Mouse (Mus musculus) right cerebral cortex, postnatal 25 days (tissue): ENCODE measurements around the gene Rdh1.

Source experiments
- DNase-seq: peaks from one replicate; pipeline ENCODE4 v3.0.0; 2022

The Rdh1 gene

GRCm38 (mm10) chr10:127759181-127760110, at the start of gene Rdh1, which contains the start of gene Rdh16f1:
Rdh1 (plus strand) TSS chr10:127759721.
Rdh16f1 (plus strand) TSS chr10:127759787.
- DNase-seq: no peak

DNA sequence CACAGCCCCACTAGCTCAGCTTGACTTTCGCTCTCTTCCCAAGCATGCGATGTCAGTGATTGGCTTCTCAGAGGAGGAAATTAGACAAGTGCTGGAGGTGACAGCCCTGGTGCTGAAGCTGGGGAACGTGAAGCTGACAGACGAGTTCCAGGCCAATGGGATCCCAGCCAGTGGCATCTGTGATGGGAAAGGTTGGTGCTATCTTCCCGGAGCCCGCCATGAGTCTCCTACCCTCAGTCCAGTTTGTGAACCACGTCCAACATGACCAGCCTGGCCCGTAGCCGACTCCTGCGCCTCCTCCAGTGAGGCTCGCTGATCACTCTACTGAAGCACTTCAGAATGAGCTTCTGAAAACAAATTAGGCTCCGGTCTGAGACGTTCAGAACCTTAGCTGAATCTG, 49.2 kb upstream of the Rdh1 start:
- DNase-seq: no peak

DNA sequence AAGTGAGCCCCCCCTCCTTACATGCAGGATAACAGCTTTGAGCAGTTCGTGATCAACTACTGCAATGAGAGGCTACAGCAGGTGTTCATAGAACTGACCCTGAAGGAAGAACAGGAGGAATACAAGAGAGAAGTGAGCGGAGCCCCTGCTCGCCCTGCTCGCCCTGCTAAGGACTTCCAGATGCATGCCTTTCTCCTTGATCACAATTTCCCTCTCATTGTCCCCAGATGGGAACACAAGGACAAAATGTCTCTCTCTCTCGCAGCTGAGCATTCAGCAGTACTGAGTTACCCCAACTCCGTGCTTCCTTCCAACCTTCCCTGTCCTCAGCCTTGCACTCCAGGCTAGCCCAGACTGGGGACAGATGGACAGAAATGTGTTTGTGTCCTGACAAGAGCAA, 46.8 kb upstream of the Rdh1 start:
- no peak for DNase-seq

DNA sequence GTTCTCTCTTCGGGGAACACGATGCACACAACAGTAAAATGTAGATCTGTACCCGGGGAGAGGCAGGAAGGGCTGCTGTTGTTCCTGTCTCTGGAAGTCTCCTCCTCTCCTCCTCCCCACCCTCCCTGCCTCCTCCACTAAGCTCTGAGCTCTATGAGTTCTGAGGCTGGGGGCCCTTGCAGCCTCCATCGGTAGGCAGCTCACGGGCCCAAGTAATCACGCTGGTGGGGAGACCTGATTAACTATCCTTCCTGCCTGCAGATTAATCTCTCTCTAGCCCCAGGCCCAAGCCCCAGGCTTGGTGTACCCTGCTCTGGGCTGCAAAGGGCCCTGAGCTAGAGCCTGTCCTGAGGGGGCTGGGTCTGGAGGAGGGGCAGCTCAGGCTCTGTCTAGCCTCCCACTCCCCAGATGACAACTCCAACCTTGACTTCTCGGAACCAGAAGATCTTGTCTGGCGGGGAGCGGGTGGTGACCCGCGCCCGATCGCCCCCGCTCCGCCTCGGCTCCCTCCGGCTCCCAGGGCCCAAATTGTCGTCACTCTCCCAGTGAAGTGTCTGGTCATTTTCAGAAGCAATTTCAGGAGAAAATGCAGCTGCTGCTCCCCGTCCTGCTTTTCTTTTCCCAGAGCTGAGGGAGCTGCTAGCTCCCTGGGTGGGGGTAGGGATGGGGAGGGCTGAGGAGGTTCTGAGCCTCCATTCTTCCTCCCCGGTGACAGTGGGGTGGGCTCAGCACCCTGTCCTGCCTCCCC, 37.7 kb upstream of the Rdh1 start:
- no peak for DNase-seq

GRCm38 (mm10) chr10:127724178-127724577, 35.3 kb upstream of the Rdh1 start, which contains the start of gene Tac2:
Tac2 (plus strand) TSS chr10:127724478.
- DNase-seq: no peak

GRCm38 (mm10) chr10:127725136-127725535, 34.4 kb upstream of the Rdh1 start:
- no peak for DNase-seq

DNA sequence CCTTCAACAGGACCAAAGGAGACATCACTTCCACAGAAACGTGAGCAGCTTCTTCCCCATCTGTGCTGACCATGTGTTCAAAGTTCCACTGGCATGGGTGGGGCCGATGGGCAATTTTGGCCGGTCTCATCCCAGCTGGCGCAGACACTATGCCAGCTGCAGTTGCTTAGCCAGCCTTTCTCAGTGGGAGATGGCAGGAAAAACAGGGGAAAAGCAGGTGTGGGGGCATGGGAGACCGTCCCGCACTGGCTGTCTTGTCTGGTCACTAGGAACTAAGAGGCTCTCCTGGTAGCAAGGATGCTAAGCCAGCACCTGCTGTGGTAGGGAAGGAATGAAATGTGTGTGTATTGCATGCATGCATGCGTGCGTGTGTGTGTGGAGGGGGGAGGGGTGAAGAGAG, 31.1 kb upstream of the Rdh1 start:
- no peak for DNase-seq

DNA sequence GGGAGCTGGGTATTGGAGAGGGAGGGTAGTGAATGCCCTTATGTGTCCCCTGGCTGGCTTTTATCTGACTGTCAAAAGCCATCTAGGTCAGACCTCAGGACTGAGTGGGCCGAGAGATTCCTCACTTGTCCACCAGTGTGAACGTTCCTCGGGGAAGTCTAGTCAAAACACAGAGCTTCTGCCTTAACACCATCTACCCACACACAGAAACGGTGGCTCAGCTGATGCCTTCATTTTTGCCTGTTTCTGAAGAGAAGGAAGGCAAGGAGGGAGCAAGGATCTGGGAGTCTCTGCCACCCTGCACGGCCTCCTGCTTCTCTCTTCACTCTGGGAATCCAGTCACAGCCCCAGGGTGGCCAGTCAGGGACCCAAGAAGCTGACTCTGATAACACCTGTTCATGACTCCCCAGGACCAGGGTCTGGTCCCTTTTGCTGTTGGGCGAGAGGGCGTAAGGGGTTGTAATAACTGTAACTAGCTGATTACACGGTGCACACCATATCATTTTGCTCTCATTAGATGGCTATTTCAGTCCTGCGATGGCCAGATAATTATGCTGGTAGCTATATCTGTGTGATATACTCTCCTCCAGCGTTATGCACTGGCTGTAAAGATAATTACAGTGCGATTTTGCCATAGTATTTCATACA, 29.1 kb upstream of the Rdh1 start:
- no peak for DNase-seq

GRCm38 (mm10) chr10:127730933-127731310, 28.6 kb upstream of the Rdh1 start:
- DNase-seq: no peak

- DNase-seq: no peak
Measured at GRCm38 (mm10) chr10:127731397-127731796, 28.1 kb upstream of the Rdh1 start.

GRCm38 (mm10) chr10:127734434-127734833, 25.1 kb upstream of the Rdh1 start:
- no peak for DNase-seq

GRCm38 (mm10) chr10:127736266-127736665, 23.3 kb upstream of the Rdh1 start:
- no peak for DNase-seq

DNA sequence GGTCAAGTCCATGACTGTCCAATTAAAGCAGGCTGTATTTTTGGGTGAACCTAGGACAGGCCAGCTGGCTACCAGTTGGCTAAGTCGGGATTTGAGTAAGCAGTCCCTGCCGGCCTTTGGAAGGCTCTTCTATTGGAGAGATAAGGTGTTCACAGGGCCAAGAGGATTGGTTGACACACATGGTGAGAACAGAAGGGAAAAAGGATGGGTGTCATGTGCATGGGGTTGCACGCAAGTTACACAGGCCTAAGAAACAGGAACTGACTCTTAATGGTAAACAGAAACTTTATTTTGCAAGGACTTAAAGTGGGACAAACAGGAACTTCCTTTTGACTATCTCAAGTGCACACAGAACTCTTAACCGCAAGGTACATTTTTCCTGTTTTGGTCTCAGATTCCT, 22.6 kb upstream of the Rdh1 start:
- DNase-seq: no peak

GRCm38 (mm10) chr10:127737552-127737951, 22.0 kb upstream of the Rdh1 start:
- DNase-seq: no peak

GRCm38 (mm10) chr10:127738151-127738882, 21.2 kb upstream of the Rdh1 start:
- no peak for DNase-seq

DNA sequence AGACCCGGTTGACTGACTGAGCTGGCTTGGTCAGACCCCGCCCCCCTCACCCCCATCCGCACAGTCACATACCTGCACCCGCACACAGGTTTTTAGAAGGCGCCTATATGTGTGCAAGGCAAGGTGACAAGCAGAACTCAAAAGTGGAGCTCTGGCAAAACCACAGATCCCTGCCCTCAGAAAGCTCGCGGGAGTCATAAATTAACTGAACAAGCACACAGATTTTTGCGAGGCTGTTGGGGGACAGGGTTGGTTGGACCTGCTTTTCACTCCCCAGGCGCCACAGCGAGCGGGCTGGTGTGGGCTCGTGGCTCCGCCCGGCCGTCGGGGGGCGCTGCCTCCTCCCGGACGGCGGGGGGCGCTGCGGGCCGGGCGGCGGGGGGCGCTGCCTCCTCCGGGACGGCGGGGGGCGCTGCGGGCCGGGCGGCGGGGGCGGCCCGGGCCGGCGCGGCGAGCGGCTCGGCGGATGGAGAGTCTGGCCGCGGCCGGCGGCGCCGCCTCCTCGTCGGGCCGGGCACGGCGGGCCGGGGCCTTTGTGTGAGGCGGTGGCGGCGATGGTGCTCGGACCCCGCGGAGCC, 20.3 kb upstream of the Rdh1 start, which contains the start of gene Zbtb39:
Zbtb39 (plus strand) TSS at position 456 of the 578 bp plus-strand sequence.
- DNase-seq: peak; percentile 79

GRCm38 (mm10) chr10:127739661-127740161, 19.8 kb upstream of the Rdh1 start:
- DNase-seq: no peak

- no peak for DNase-seq
Measured at GRCm38 (mm10) chr10:127744661-127745060, 14.9 kb upstream of the Rdh1 start.

GRCm38 (mm10) chr10:127745886-127746285, 13.6 kb upstream of the Rdh1 start:
- no peak for DNase-seq

GRCm38 (mm10) chr10:127747254-127747653, 12.3 kb upstream of the Rdh1 start:
- DNase-seq: no peak

DNA sequence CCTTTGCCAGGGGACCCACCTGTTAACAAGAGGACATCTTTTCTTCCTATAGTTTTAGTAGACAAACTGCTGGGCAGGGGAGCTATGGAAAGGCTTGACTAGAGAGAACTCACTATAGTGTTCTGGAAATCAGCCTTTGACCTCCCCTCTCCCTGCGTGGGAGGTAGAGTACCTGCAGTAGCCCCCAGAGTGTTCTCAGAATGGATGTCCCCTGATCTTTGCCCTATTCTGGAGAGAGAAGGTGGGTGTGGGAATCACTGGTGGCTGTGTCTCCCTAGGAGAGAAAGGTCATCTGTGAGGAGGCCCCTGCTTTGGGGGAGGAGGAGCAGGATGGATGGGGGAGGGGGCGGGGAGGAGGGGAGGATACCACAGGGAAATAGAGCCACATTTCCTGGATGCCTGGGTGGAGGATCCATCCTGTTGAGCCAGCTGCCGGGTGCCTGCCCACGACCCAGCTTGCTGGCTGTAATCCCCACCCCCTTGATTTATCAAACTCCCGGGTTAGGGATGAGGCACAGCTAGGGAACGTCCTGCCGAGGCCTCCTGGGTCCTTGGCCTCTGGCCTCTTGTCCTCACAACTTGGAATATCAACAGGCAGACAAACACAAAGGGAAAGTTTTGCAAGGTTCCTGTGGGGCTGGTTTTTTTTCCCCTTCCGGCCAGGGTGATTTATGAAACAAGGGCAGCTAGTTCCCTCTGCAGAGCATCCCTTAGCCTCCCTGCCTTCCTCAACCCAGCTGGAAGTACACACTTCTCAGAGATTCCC, 10.5 kb upstream of the Rdh1 start:
- no peak for DNase-seq
